Mouse (Mus musculus): Measurements from ENCODE around the gene Gtf2f2.

Gtf2f2 gene

GRCm38 (mm10) chr14:75859619-75860018 is 151.0 kb downstream of the Gtf2f2 start:
- no peak for DNase-seq

- DNase-seq, result no peak
Observed at GRCm38 (mm10) chr14:75858181-75858580, 152.5 kb downstream of the Gtf2f2 start.

GRCm38 (mm10) chr14:75855263-75855992 is 155.2 kb downstream of the Gtf2f2 start:
- DNase-seq, result no peak

- DNase-seq, result no peak
Observed at GRCm38 (mm10) chr14:75852016-75852415, 158.6 kb downstream of the Gtf2f2 start.

- DNase-seq, result no peak
Observed at GRCm38 (mm10) chr14:75850819-75851218, 159.8 kb downstream of the Gtf2f2 start.

GRCm38 (mm10) chr14:75849842-75850568 is 160.7 kb downstream of the Gtf2f2 start:
- DNase-seq, result no peak

GRCm38 (mm10) chr14:75849236-75849635 is 161.4 kb downstream of the Gtf2f2 start:
- DNase-seq, result no peak

- DNase-seq, result no peak
Observed at GRCm38 (mm10) chr14:75848482-75848881, 162.2 kb downstream of the Gtf2f2 start.

GRCm38 (mm10) chr14:75847669-75848068 is 163.0 kb downstream of the Gtf2f2 start:
- no peak for DNase-seq
